Mouse (Mus musculus) hindbrain, embryonic 11.5 days (tissue): ENCODE results near the gene Gm4952. TPM values are rescaled to one million over a fixed set of nuclear protein-coding genes. Genes with fewer than 3 reads are reported as not detected.

Experiments
- ATAC-seq: fragments of 200-750 bp; cut with Nextera tagmentation; 2 replicates; pipeline ENCODE4 v1.8.0; 2017; ENCODE audit warnings: mild to moderate bottlenecking, moderate TSS enrichment, moderate library complexity; ENCODE audit not compliant: low FRiP score
- DNase-seq: peaks from one replicate; pipeline ENCODE4 v3.0.0-alpha.2; 2015; ENCODE audit warnings: low spot score
- H3K27ac ChIP-seq: fragments of 300-500 bp; sonication (generic); 2 replicates; pipeline ENCODE4 v1.5.1; 2014; ENCODE audit warnings: mild to moderate bottlenecking, low read depth, low read length
- H3K27me3 ChIP-seq: fragments of 300-500 bp; sonication (generic); 2 replicates; pipeline ENCODE4 v1.6.1; 2014; ENCODE audit warnings: mild to moderate bottlenecking, low read length, moderate library complexity, mixed read lengths; ENCODE audit not compliant: control insufficient read depth, insufficient read depth
- H3K36me3 ChIP-seq: fragments of 300-500 bp; sonication (generic); 2 replicates; pipeline ENCODE4 v1.6.1; 2014; ENCODE audit warnings: mild to moderate bottlenecking, low read length, moderate library complexity, mixed read lengths; ENCODE audit not compliant: control insufficient read depth, insufficient read depth
- H3K4me1 ChIP-seq: fragments of 300-500 bp; sonication (generic); replicated peaks from 2 replicates; pipeline ENCODE4 v1.6.1; 2014; ENCODE audit warnings: low read length, mixed read lengths; ENCODE audit not compliant: control insufficient read depth, insufficient read depth
- H3K4me2 ChIP-seq: fragments of 300-500 bp; sonication (generic); replicated peaks from 2 replicates; pipeline ENCODE4 v1.6.1; 2014; ENCODE audit warnings: mild to moderate bottlenecking, low read depth, low read length
- H3K4me3 ChIP-seq: fragments of 300-500 bp; sonication (generic); 2 replicates; pipeline ENCODE4 v1.5.1; 2014; ENCODE audit warnings: low read depth, low read length
- H3K9ac ChIP-seq: fragments of 300-500 bp; sonication (generic); 2 replicates; pipeline ENCODE4 v1.6.1; 2014; ENCODE audit warnings: low read depth, low read length
- H3K9me3 ChIP-seq: fragments of 300-500 bp; sonication (generic); 2 replicates; pipeline ENCODE4 v1.6.1; 2016; ENCODE audit warnings: low read length; ENCODE audit not compliant: control insufficient read depth
- WGBS: fragments of 180-500 bp; shearing (Covaris S2); extraction: QIAGEN DNeasy Blood & Tissue Kit; methylation state at CpG from one replicate; pipeline ENCODE4 v1.1.7; 2014; 5-methylcytosine and 5-hydroxymethylcytosine counted together
- polyA plus RNA-seq: library from polyadenylated mRNA; unstranded; fragments of >200 nt; fragmentation: Nextera tagmentation; extraction: Ambion mirVana; gene quantifications from 2 replicates; pipeline ENCODE4 v1.2.1, GENCODE M21; 2014

The Gm4952 gene
- polyA plus RNA-seq = not detected in 2 replicates

- no peak for DNase-seq
- Histone ChIP-seq H3K4me2 (no peak within 1 kb of the TSS), H3K27ac (no peak within 1 kb of the TSS), H3K27me3 (no peaks in the 10 kb centered on the region), H3K36me3 (no peaks in the 10 kb centered on the region), H3K9ac (no peak within 1 kb of the TSS), H3K9me3 (no peaks in the 10 kb centered on the region), H3K4me1 (no peaks in the 10 kb centered on the region), H3K4me3 (no peak within 1 kb of the TSS)
- WGBS = 81% methylated on average over 1 of the region's 1 CpGs
- no peak for ATAC-seq
Measured at GRCm38 (mm10) chr19:12599674-12600073, at the start of gene Gm4952. Gene Gm4952, plus strand, starts transcription at chr19:12599974.

GRCm38 (mm10) chr19:12550005-12550942, 49.5 kb upstream of the Gm4952 start:
- Histone ChIP-seq H3K9me3 (no peaks in the 10 kb centered on the region), H3K4me3 (no peak overlapping the region), H3K4me2 (no peak overlapping the region), H3K27ac (no peak overlapping the region), H3K4me1 (no peaks in the 10 kb centered on the region), H3K9ac (no peak overlapping the region), H3K27me3 (no peaks in the 10 kb centered on the region), H3K36me3 (no peaks in the 10 kb centered on the region)
- no peak for DNase-seq
- WGBS = 61% methylated on average over 5 of the region's 5 CpGs
- ATAC-seq = no peak

DNA sequence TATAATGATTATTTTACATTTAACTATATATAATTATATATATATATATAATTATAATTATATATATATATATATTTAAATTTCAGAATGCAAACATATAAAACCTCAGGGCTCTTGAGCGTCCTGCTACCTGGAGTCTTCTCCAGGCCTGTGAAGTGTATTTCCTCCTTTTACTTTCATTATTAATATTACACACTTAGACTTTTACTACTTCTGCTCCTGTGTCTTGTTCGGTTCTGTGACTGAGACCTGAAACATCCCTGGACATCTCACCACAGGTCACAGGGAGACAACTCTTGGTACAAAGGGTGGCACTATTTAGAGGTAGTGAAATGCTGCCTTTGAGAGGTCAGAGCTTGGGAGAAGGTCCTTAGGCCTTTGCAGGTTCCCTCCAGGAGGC, 43.5 kb upstream of the Gm4952 start:
- Histone ChIP-seq H3K4me3 (no peak overlapping the region), H3K4me2 (no peak overlapping the region), H3K4me1 (no peaks in the 10 kb centered on the region), H3K27ac (no peak overlapping the region), H3K36me3 (no peaks in the 10 kb centered on the region), H3K9me3 (no peaks in the 10 kb centered on the region), H3K27me3 (no peaks in the 10 kb centered on the region), H3K9ac (no peak overlapping the region)
- WGBS = 92% methylated on average over 2 of the region's 2 CpGs
- ATAC-seq = no peak
- no peak for DNase-seq

GRCm38 (mm10) chr19:12558219-12558618, 41.6 kb upstream of the Gm4952 start:
- no peaks in the 10 kb centered on the region for H3K9me3 ChIP-seq
- H3K4me3 ChIP-seq = no peak overlapping the region
- H3K4me1 ChIP-seq = no peaks in the 10 kb centered on the region
- no peak overlapping the region for H3K4me2 ChIP-seq
- no peak overlapping the region for H3K9ac ChIP-seq
- DNase-seq (no peak), ATAC-seq (no peak)
- no peaks in the 10 kb centered on the region for H3K27me3 ChIP-seq
- 84% methylated on average over 4 of the region's 4 CpGs for WGBS
- no peak overlapping the region for H3K27ac ChIP-seq
- H3K36me3 ChIP-seq = no peaks in the 10 kb centered on the region

DNA sequence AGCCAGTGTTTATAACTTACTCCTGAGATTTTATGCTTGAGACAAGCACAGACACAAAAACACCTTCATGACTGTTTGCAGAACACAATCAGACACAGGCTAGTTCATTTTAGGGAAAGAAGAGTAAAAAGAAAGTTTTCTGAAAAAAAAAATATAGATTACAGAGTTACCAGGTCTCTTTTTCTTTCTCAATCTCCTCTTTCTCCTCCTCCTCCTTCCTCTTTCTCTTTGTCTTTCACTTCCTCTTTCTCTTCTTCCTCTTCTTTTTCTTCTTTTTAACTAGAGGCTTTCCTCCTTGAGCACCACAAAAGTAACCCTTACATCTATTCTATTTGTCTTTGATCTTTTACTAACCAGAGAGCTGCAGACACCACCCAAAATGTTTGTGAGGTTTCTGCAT, 35.6 kb upstream of the Gm4952 start:
- H3K4me3 ChIP-seq = no peak overlapping the region

DNA sequence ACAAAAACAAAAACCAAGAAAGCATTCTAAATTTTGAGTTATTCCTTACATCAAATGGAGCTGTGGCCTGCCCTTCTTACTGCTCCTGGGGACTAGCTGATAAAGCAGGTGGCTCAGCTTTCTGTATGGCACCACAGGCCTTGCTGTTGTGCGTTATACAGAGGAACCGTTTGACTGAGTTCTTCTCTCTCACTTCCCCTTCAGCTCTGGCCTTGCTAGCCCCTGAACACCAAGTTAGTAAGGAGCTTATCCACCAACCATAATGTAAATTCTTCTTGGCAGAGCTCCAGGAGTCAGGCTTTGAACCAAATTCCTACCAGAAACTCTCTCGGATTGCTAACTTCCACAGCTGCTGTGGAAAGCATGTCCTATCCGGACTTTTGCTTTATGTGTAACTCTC, 32.8 kb upstream of the Gm4952 start:
- Histone ChIP-seq H3K27ac (no peak overlapping the region), H3K4me3 (no peak overlapping the region), H3K36me3 (no peaks in the 10 kb centered on the region), H3K9ac (no peak overlapping the region), H3K4me2 (no peak overlapping the region), H3K27me3 (no peaks in the 10 kb centered on the region), H3K4me1 (no peaks in the 10 kb centered on the region), H3K9me3 (no peaks in the 10 kb centered on the region)
- no peak for ATAC-seq
- no peak for DNase-seq
- 78% methylated on average over 4 of the region's 4 CpGs for WGBS

More for the DNA sequence above, 35.6 kb upstream of the Gm4952 start:
- no peak overlapping the region for H3K27ac ChIP-seq
- H3K36me3 ChIP-seq = no peaks in the 10 kb centered on the region
- H3K9ac ChIP-seq = no peak overlapping the region
- no peak for ATAC-seq
- H3K9me3 ChIP-seq = no peaks in the 10 kb centered on the region
- no peak for DNase-seq
- H3K27me3 ChIP-seq = no peaks in the 10 kb centered on the region
- H3K4me1 ChIP-seq = no peaks in the 10 kb centered on the region
- no peak overlapping the region for H3K4me2 ChIP-seq

DNA sequence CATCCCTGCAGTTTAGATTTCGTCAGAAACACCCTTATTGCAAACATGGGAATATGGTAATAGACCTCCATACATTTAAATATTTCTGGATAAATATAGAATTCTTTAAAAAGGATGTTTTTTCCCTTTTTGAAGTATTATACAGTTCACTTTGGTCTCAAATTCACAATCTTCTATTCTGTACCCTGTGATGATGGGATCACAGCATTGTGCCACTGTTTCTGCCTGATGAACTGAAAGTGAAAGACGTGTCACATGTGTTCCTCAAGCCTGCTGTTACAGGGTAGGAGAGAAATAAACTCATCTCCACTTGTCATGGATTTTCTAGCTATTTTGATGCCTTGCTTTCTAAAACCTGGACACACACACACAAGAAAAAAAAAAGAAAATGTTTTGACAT, 28.9 kb upstream of the Gm4952 start:
- Histone ChIP-seq H3K4me2 (no peak overlapping the region), H3K4me1 (peaks cover 5% of the 10 kb centered on the region; the same call in 1 of the 2 replicates), H3K4me3 (no peak overlapping the region), H3K9me3 (no peaks in the 10 kb centered on the region), H3K27me3 (no peaks in the 10 kb centered on the region), H3K27ac (no peak overlapping the region), H3K9ac (no peak overlapping the region), H3K36me3 (no peaks in the 10 kb centered on the region)
- ATAC-seq (no peak), DNase-seq (no peak)
- 71% methylated on average over 2 of the region's 2 CpGs for WGBS

GRCm38 (mm10) chr19:12571687-12572086, 28.1 kb upstream of the Gm4952 start:
- ATAC-seq (no peak), DNase-seq (no peak)
- peaks cover 5% of the 10 kb centered on the region; the same call in 1 of the 2 replicates for H3K4me1 ChIP-seq
- no peaks in the 10 kb centered on the region for H3K9me3 ChIP-seq
- H3K27me3 ChIP-seq = no peaks in the 10 kb centered on the region
- H3K4me2 ChIP-seq = no peak overlapping the region
- no peak overlapping the region for H3K4me3 ChIP-seq
- WGBS = 88% methylated on average over 1 of the region's 1 CpGs
- H3K36me3 ChIP-seq = no peaks in the 10 kb centered on the region
- H3K27ac ChIP-seq = no peak overlapping the region
- H3K9ac ChIP-seq = no peak overlapping the region
